Mouse (Mus musculus) MEL (cell line): ENCODE measurements around the gene Smarca2.

Experiments used
- CTCF ChIP-seq, 3 experiments: IDR thresholded peaks in 2 of 3; conservative IDR thresholded peaks in 1 of 3; 2 replicates each; pipeline ENCODE4 v1.5.1; 2011 to 2012; ENCODE audit warnings: low read length in 3 of 3, low read depth in 2 of 3, mild to moderate bottlenecking in 2 of 3, improper control_type of control experiment in 1 of 3, inconsistent platforms in 1 of 3, mixed read lengths in 1 of 3, moderate library complexity in 1 of 3; ENCODE audit not compliant: control insufficient read depth in 1 of 3, insufficient read depth in 1 of 3, poor library complexity in 1 of 3, severe bottlenecking in 1 of 3
- E2F4 ChIP-seq: IDR thresholded peaks from 2 replicates; pipeline ENCODE4 v1.6.1; 2011; ENCODE audit warnings: low read depth, low read length, improper control_type of control experiment, borderline replicate concordance
- ELF1 ChIP-seq: IDR thresholded peaks from 2 replicates; pipeline ENCODE4 v1.6.1; 2014; ENCODE audit warnings: low read depth, mild to moderate bottlenecking, inconsistent platforms, low read length, improper control_type of control experiment, moderate library complexity
- EP300 ChIP-seq, 2 experiments: IDR thresholded peaks; 2 replicates each; pipeline ENCODE4 v1.6.1; 2011; ENCODE audit warnings: improper control_type of control experiment in 2 of 2, low read length in 2 of 2, low read depth in 1 of 2, mild to moderate bottlenecking in 1 of 2
- MAX ChIP-seq: IDR thresholded peaks from 2 replicates; pipeline ENCODE4 v1.6.1; 2011; ENCODE audit warnings: low read length, improper control_type of control experiment
- MYC ChIP-seq: IDR thresholded peaks from 2 replicates; pipeline ENCODE4 v1.6.1; 2011; ENCODE audit warnings: low read depth, mild to moderate bottlenecking, low read length, improper control_type of control experiment, moderate library complexity
- POLR2A ChIP-seq, 2 experiments: IDR thresholded peaks; 2 replicates each; pipeline ENCODE4 v1.6.1; 2011 to 2012; ENCODE audit warnings: low read length in 2 of 2, mild to moderate bottlenecking in 2 of 2, control low read depth in 1 of 2, improper control_type of control experiment in 1 of 2, low read depth in 1 of 2, moderate library complexity in 1 of 2; ENCODE audit not compliant: control insufficient read depth in 1 of 2, insufficient read depth in 1 of 2, poor library complexity in 1 of 2
- RCOR1 ChIP-seq: IDR thresholded peaks from 2 replicates; pipeline ENCODE4 v1.6.1; 2012; ENCODE audit warnings: low read depth, mild to moderate bottlenecking, inconsistent platforms, low read length, improper control_type of control experiment
- TBP ChIP-seq: IDR thresholded peaks from 2 replicates; pipeline ENCODE4 v1.8.0; 2011; ENCODE audit warnings: low read depth, low read length, improper control_type of control experiment
- USF2 ChIP-seq, 2 experiments: IDR thresholded peaks; 2 replicates each; pipeline ENCODE4 v1.6.1; 2011 to 2012; ENCODE audit warnings: improper control_type of control experiment in 2 of 2, low read length in 2 of 2, borderline replicate concordance in 1 of 2, inconsistent platforms in 1 of 2, low read depth in 1 of 2, mild to moderate bottlenecking in 1 of 2; ENCODE audit not compliant: insufficient read depth in 1 of 2

GRCm38 (mm10) chr19:26746290-26746689 is 141.4 kb downstream of the Smarca2 start:
- TF ChIP-seq USF2 (IDR thresholded peaks at IDR 0.05; ENCODE audit: borderline replicate concordance in 1 of 2, insufficient read depth in 1 of 2, low read depth in 1 of 2, low read length in 2 of 2) (no peak), E2F4 (no peak), EP300 (IDR thresholded peaks at IDR 0.05; ENCODE audit: low read depth in 1 of 2, low read length in 2 of 2) (no peak), MYC (no peak), CTCF (IDR thresholded peaks at IDR 0.05 in 2 of 3, conservative IDR thresholded peaks at IDR 0.05 in 1 of 3; ENCODE audit: control insufficient read depth in 1 of 3, insufficient read depth in 1 of 3, low read depth in 2 of 3, low read length in 3 of 3, poor library complexity in 1 of 3, severe bottlenecking in 1 of 3) (no peak), TBP (no peak), ELF1 (no peak), POLR2A (IDR thresholded peaks at IDR 0.05; ENCODE audit: control insufficient read depth in 1 of 2, insufficient read depth in 1 of 2, low read depth in 1 of 2, low read length in 2 of 2, poor library complexity in 1 of 2) (no peak), RCOR1 (no peak), MAX (no peak)
